Mouse (Mus musculus) CD4-positive, CD25-positive, alpha-beta regulatory T cell, adult 2 months (primary cell): ENCODE data around the gene Oxld1.

Source experiments
- DNase-seq: peaks from one replicate; pipeline ENCODE4 v3.0.0-alpha.2; 2012; ENCODE audit warnings: low read depth, low spot score

Oxld1 gene

DNA sequence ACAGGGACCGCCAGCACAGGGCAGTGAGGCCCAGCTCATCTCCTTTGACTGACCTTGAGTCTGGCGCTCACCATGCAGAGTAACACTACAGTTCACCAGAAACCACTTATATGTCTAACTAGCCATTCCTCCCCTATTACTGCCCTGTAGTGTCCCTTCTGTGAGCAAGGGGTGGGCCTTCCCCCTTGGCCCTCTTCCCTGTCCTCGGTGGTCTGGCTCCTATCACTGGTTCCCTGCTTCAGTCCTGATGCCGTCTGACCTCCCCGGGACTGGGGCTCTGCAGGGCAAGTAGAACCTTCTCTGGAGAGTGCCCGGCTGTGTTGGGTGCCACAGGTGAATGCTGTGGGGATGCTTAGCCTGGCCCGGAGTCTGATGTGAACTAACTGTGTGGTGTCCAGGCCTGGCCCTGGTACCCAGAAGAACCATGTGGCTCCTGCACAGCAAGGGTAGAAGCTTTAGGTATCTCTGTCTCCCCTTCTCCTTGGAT, 25.6 kb upstream of the Oxld1 start:
- no peak for DNase-seq

GRCm38 (mm10) chr11:120472052-120472451, 14.2 kb upstream of the Oxld1 start:
- no peak for DNase-seq

DNA sequence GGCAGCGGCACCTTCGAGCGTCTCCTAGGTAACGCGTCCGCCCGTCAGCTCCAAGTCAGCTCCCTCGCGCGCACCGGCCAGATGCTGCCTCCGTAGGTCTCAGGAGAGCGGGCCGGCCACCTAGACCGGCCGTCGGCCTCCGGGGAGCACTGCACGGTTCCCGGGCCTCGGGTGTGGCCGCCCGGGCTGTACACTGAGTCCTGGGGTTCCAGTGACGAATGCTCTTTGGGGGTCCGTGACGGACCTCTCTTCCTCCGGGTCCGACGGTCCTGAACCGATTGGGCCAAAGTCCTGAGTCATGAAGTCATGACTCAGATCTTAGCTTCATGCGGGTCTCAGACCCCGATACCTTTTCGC, 9.8 kb upstream of the Oxld1 start:
- DNase-seq, result no peak

GRCm38 (mm10) chr11:120467051-120467735, 9.3 kb upstream of the Oxld1 start, which contains the start of gene Arl16:
Gene Arl16 (minus strand): TSS chr11:120467607.
- DNase-seq, result peak; percentile 99

DNA sequence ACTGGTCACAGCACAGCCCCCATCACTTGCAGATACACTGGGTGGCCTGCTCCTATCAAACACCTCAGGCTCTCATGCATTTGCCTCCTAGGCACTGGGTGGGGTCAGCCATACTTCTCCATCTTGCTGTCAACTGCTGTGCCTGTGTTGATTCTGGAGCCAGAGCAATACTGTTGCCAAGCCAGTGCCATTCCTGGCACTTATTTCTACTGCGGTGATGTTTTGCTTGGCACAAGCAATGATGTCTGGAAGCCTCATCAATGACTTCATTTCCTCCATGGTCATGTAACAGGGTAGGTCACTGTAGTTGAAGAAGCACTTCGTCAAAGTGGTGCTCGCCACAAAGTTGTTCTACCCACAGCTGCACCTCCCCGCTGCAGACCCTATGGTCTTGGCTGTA, 7.7 kb upstream of the Oxld1 start:
- DNase-seq, result no peak

DNA sequence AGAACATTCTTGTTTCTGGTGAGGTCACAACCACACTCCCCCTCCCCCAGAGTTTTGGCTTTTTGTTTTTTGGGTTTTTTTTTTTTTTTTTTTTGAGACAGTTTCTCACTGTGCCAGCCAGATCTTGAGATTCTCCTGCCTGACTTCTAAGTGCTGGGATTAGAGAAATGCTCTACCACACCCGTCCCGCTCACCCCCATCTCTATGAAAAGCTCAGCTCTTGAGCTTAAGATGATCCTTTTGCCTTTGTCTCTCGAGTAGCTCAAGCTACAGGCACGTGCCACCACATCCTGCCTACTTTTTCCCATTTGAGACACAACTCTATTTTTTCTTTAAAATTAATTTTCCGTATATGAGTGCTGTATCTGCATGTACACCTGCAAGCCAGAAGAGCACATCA, 6.5 kb upstream of the Oxld1 start:
- DNase-seq, result no peak

- DNase-seq, result no peak
These were observed 5.7 kb upstream of the Oxld1 start for GRCm38 (mm10) chr11:120463536-120463935.

DNA sequence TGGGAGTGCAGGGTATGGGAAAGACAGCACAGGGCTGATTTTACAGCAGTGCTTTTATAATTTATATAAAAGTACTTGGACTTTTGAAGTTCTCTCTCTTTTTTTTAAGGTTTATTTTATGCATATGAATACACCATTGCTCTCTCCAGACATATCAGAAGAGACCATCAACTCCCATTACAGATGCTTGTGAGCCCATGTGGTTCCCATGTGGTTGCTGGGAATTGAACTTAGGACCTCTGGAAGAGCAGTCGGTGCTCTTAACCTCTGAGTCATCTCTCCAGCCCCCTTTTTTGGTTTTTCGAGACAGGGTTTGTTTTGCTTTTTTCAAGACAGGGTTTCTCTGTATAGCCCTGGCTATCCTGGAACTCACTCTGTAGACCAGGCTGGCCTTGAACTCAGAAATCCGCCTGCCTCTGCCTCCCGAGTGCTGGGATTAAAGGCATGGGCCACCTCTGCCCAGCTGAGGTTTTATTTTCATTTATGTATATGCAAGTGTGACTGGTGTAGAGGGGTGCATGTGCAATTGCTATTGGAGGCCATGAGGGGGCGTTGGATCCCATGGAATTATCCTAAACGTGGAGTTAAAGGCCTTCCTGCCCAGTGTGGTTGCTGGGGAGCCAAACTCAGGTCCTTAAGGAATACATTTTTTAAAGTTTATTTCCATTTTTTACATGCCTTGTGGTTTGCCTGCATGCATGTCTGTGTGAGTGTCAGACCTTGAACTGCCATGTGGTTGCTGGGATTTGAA, 1.2 kb upstream of the Oxld1 start:
- peak; percentile 28 for DNase-seq

DNA sequence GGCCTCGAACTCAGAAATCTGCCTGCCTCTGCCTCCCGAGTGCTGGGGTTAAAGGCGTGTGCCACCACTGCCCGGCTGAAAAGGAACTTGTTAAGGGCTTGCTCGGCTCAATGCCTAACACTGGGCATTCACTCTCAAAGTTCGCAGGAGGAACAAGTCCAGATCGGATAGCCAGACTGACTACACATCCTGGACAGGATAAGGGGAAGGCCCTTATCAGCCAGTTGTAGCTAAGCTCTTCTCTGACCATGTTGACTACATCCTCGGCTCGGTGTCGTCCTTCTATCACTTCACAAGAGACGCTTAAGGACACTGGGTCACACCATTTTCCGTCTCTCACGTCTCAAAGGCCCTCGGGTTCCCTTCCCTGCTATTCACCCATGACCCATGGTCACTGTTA, 498 bp downstream of the Oxld1 start:
- DNase-seq, result no peak

GRCm38 (mm10) chr11:120455413-120455812, 2.5 kb downstream of the Oxld1 start:
- DNase-seq, result no peak

GRCm38 (mm10) chr11:120454965-120455364, 2.9 kb downstream of the Oxld1 start:
- DNase-seq, result no peak

- DNase-seq, result no peak
These were observed 4.6 kb downstream of the Oxld1 start, which contains the start of gene Pde6g for GRCm38 (mm10) chr11:120453306-120453705. Gene Pde6g (minus strand): TSS chr11:120453500.

DNA sequence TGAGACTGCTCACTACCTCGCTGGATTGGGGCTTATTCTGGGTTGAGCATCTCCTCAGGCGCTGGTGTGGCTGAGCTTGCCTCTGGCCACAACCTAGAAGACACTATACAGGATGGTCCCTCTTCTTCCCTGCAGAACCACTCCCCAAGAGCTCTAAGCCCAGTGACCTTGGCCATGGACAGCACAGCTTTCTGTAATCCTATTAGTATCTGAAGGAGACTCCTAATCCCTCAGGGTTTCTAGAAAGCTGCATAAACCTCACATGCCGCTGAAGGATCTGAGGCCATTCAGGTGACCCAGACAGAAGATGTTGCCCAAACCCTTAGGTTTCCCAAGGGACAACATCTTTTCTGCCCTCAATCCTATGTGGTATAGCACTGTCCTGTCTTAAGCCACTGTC, 5.6 kb downstream of the Oxld1 start:
- DNase-seq, result no peak

DNA sequence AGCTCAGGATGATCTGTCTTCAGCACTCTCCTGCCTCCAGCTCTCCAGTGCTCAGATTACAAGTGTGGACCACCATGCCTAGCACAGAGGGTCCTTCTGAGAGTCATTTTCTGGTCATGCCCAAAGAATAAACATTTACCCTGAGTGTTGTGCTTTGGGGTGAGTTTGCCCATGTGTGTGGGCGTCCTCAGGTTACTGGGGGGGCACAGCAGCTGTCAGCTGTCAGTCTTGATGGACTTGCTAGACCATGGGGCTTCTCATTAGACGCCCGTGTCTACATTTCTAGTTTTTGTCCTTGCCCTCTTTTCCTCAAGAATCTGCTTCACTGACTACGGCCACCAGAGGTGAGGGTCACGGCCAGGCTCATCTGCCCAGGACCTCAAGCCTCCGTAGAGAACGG, 10.7 kb downstream of the Oxld1 start:
- DNase-seq, result no peak

GRCm38 (mm10) chr11:120445475-120445874, 12.4 kb downstream of the Oxld1 start:
- no peak for DNase-seq

DNA sequence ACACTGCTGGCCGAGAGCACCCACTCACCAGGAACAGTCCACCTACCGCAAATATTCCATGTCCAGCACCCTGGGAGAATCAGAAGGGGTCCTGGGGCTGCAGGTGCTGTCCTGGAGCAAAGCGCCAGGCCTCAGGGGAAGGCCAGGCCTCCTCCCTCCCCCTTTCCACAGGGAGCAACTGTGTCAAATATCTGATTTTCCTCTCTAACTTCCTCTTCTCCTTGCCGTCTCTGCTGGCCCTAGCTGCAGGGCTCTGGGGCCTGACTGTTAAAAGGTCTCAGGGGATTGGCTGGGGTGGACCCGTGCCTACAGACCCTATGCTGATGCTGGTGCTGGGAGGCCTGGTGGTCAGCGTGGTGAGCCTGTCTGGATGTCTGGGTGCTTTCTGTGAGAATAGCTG, 13.8 kb downstream of the Oxld1 start:
- no peak for DNase-seq

DNA sequence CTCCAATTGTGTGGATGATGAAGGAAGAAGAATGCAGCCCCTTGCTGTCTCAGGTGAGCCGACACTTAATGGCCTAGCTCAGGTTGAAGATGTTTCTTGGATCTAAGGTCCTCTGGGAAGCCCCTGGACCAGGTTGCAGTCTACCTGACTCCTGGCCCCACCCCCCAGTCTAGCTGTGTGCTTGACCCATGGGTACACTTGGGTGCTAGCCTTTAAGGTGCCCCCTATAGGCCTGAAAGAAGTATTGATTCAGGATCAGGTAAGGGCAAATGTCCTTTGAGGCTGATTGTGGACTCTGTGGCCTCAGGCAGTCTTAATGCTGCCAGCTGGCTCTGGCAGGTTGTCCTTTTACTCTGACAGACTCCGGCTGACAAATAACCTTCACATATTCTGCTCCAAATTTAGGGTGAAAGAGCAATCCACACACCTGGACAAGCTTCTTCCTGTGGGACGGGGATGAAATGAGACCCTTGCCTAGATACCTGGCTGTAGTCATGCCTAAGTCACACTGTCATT, 15.0 kb downstream of the Oxld1 start:
- no peak for DNase-seq

DNA sequence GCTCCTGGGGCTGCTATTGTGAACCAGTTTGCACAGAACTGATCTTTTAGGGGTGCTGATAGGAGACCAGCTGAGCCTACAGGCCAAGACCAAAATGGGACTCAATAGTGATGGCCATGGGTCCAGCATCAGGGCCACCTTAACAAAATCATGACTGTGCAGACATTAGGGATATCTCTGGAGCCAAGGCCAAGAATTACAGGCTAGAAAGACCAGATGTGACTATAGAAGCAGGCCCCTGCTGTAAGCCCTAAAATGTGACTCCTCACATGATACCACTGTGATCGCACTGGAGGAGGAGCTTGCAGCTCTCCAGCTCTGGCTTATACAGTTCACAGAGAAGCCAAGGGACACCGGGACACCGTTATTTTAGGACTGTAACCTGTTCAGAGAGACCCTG, 15.5 kb downstream of the Oxld1 start, which contains the start of gene Tspan10:
Gene Tspan10 (plus strand): TSS at position 301 of the 400 bp plus-strand sequence.
- no peak for DNase-seq

DNA sequence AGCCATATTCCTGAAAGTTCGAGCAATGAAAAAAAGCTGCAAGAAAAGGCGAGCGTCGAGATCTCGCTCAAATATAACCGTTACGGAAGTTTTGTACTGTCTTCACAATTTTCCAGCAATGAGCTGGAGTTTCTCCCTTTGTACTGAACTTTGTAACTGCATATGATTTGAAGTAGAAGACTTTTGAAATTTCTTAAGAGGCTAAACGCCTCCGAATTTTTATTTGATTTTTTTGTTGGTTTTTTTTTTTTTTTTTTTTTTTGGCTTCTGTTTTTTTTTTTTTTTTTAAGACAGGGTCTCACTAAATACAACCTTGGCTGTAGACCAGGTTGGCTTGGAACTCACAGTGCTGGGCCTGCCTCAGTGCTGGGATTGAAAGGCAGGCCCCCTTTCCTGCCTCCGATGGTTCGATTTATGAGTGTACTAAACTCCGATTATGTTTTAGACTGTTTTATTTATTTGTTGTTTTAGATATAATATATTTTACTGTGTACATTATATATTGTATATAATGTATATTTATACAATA, 19.9 kb downstream of the Oxld1 start:
- DNase-seq, result no peak

GRCm38 (mm10) chr11:120437152-120437856, 20.6 kb downstream of the Oxld1 start, which contains the start of gene Nploc4:
Gene Nploc4 (minus strand): TSS chr11:120437708.
- peak; percentile 90 for DNase-seq

GRCm38 (mm10) chr11:120426727-120427126, 31.1 kb downstream of the Oxld1 start:
- DNase-seq, result no peak
